In the genomic region with DNA sequence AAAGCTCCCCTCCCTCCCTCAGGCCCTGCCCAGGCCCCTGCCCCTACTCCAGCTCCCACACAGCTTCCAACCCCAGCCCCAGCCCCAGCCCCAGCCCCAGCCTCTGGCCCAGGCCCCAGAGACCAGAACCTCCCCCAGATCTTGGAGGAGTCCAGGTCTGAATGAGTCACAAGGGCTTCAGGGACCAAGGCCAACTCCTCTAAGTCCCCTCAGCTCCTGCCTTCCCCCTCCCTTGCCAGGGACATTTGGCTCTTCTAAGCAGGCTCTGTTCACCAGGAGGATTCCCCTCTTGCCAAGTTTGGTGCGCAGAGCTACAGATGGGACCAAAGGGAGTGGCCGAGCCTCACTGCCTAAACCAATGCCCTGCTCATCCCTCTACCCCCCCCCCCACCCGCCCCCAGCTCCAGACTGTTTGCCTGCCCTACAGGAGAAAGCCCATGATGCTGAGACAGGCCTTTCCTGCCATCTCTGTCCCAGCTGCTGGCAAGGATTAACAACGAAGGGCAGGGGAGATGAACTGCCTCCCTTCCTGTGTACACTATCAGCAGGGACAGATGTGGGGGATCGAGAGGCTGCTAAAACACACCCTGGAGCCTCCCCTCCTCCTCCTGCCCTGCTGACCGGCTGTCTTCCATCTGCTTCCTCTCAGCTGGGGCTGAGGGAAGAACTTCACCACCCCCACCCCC, we compare ENCODE assay signal across 8 mouse cellular contexts. TPM values are rescaled to one million over a fixed set of nuclear protein-coding genes. Genes with fewer than 3 reads are reported as not detected.
DNase-seq lines count a peak whose midpoint lies in the region; ATAC-seq and TF ChIP-seq lines count a peak whose summit lies in the region.

No protein-coding gene starts in this region.

- H3K27me3 ChIP-seq in heart, embryonic 16.5 days (ENCODE audit: control insufficient read depth, insufficient read depth, low read length): no peaks in the 10 kb centered on the region
- no peaks in the 10 kb centered on the region for H3K27me3 ChIP-seq in small intestine, adult 2 months (ENCODE audit: control insufficient read depth, insufficient read depth, low read length)

- DNase-seq in Muller cell, postnatal 12 days (ENCODE audit: inconsistent ontology term): peak; percentile 89
- DNase-seq in c-Kit-positive CD71-positive TER-119-positive erythroid progenitor cells, embryonic 14.5 days (ENCODE audit: low spot score): peak; percentile 77
- DNase-seq in kidney, postnatal 36 days: peak; percentile 49 to 64
- DNase-seq in lung, postnatal 14 days: peak; percentile 67
- no peak for DNase-seq in thymus, postnatal 10 days (ENCODE audit: low spot score in 2 of 2)

- H3K9ac ChIP-seq in heart, embryonic 16.5 days (ENCODE audit: low read length): 0 out of 2 replicates have a peak overlapping the region, but pooled peaks have one; percentile 9

- H3K36me3 ChIP-seq in heart, embryonic 16.5 days (ENCODE audit: control insufficient read depth, insufficient read depth): no peaks in the 10 kb centered on the region
- peaks cover 18% of the 10 kb centered on the region for H3K36me3 ChIP-seq in small intestine, adult 2 months (ENCODE audit: control insufficient read depth, insufficient read depth, low read length)

- ATAC-seq in erythroid progenitor cell, adult 5-6 weeks (replicated peaks; ENCODE audit: low FRiP score, poor library complexity, severe bottlenecking): peak; percentile 91
- peak; percentile 72 for ATAC-seq in heart, embryonic 16.5 days (replicated peaks; ENCODE audit: extremely low read depth, insufficient read depth, low FRiP score)

- TF ChIP-seq CTCF in small intestine, adult 2 months (IDR thresholded peaks at IDR 0.05; ENCODE audit: extremely low read depth, insufficient read length, insufficient replicate concordance, low read depth, low read length): no peak

- no peak overlapping the region for H3K4me3 ChIP-seq in heart, embryonic 16.5 days (ENCODE audit: low read length)
- no peak overlapping the region for H3K4me3 ChIP-seq in small intestine, adult 2 months (ENCODE audit: low read depth, low read length)

- peak overlapping the region; percentile 72 for H3K27ac ChIP-seq in heart, embryonic 16.5 days (ENCODE audit: low read length)
- H3K27ac ChIP-seq in small intestine, adult 2 months (ENCODE audit: insufficient read depth, low read depth, low read length): peak overlapping the region; percentile 40; the same call in 1 of the 2 replicates

- TF ChIP-seq POLR2A in small intestine, adult 2 months (IDR thresholded peaks at IDR 0.05; ENCODE audit: low read depth, low read length): no peak

- peaks cover 38% of the 10 kb centered on the region for H3K4me1 ChIP-seq in heart, embryonic 16.5 days (ENCODE audit: control insufficient read depth, insufficient read depth, low read length)
- no peaks in the 10 kb centered on the region for H3K4me1 ChIP-seq in small intestine, adult 2 months (ENCODE audit: control insufficient read depth, insufficient read depth, insufficient read length, low read length)

- no peaks in the 10 kb centered on the region for H3K9me3 ChIP-seq in heart, embryonic 16.5 days (replicated peaks; ENCODE audit: control insufficient read depth, low read length)

- no peak overlapping the region; the same call in 1 of the 2 replicates for H3K4me2 ChIP-seq in heart, embryonic 16.5 days (ENCODE audit: low read depth, low read length)

- 16% methylated on average over 6 of the region's 6 CpGs for WGBS in heart, embryonic 16.5 days
- 40% methylated on average over 5 of the region's 6 CpGs for WGBS in small intestine, adult 2 months

RNA-seq across cellular contexts. Expression of gene Ccr10, which starts 14.4 kb away (rescaled TPM):
- not detected in 2 replicates for total RNA-seq in erythroid progenitor cell, adult 5-6 weeks (2015; ENCODE audit: low replicate concordance)
- total RNA-seq in erythroid progenitor cell, adult 5-6 weeks (2017; ENCODE audit: low replicate concordance): not detected in 2 replicates
- polyA plus RNA-seq in heart, embryonic 16.5 days (2015; fragmentation: Nextera tagmentation; extraction: Ambion mirVana): 0.16 and 0.60 TPM in 2 replicates
- polyA plus RNA-seq in small intestine, adult 2 months (2012; rRNA removed): 18.4 and 25.7 TPM in 2 replicates

RNA-seq across cellular contexts. Expression of gene Plekhh3, which starts 18.5 kb away (rescaled TPM):
- total RNA-seq in erythroid progenitor cell, adult 5-6 weeks (2015; ENCODE audit: low replicate concordance): not detected in 2 replicates
- total RNA-seq in erythroid progenitor cell, adult 5-6 weeks (2017; ENCODE audit: low replicate concordance): not detected in 2 replicates
- 8.7 and 11.5 TPM in 2 replicates for polyA plus RNA-seq in heart, embryonic 16.5 days (2015; fragmentation: Nextera tagmentation; extraction: Ambion mirVana)
- 33.0 and 84.5 TPM in 2 replicates for polyA plus RNA-seq in small intestine, adult 2 months (2012; rRNA removed)

RNA-seq across cellular contexts. Expression of gene Cntnap1, which starts 19.3 kb away (rescaled TPM):
- not detected in 2 replicates for total RNA-seq in erythroid progenitor cell, adult 5-6 weeks (2015; ENCODE audit: low replicate concordance)
- not detected in 2 replicates for total RNA-seq in erythroid progenitor cell, adult 5-6 weeks (2017; ENCODE audit: low replicate concordance)
- polyA plus RNA-seq in heart, embryonic 16.5 days (2015; fragmentation: Nextera tagmentation; extraction: Ambion mirVana): 0.89 and 1.0 TPM in 2 replicates
- 2.7 and 2.8 TPM in 2 replicates for polyA plus RNA-seq in small intestine, adult 2 months (2012; rRNA removed)

RNA-seq across cellular contexts. Expression of gene Tubg2, which starts 33.9 kb away (rescaled TPM):
- not detected in 2 replicates for total RNA-seq in erythroid progenitor cell, adult 5-6 weeks (2015; ENCODE audit: low replicate concordance)
- total RNA-seq in erythroid progenitor cell, adult 5-6 weeks (2017; ENCODE audit: low replicate concordance): not detected in 2 replicates
- polyA plus RNA-seq in heart, embryonic 16.5 days (2015; fragmentation: Nextera tagmentation; extraction: Ambion mirVana): 3.0 and 3.3 TPM in 2 replicates
- polyA plus RNA-seq in small intestine, adult 2 months (2012; rRNA removed): 1.1 and 2.2 TPM in 2 replicates

RNA-seq across cellular contexts. Expression of gene Ezh1, which starts 36.6 kb away (rescaled TPM):
- 32.3 and 58.4 TPM in 2 replicates for total RNA-seq in erythroid progenitor cell, adult 5-6 weeks (2015; ENCODE audit: low replicate concordance)
- total RNA-seq in erythroid progenitor cell, adult 5-6 weeks (2017; ENCODE audit: low replicate concordance): 43.8 and 53.9 TPM in 2 replicates
- 14.7 and 17.1 TPM in 2 replicates for polyA plus RNA-seq in heart, embryonic 16.5 days (2015; fragmentation: Nextera tagmentation; extraction: Ambion mirVana)
- 7.9 and 20.0 TPM in 2 replicates for polyA plus RNA-seq in small intestine, adult 2 months (2012; rRNA removed)

Comparison
In these comparisons a context has a peak if more than half of its experiments do, and no peak if none do; other contexts are left out.
1. DNase-seq: peak in Muller cell, postnatal 12 days (single experiment), c-Kit-positive CD71-positive TER-119-positive erythroid progenitor cells, embryonic 14.5 days (single experiment), kidney, postnatal 36 days (2 of 2) and lung, postnatal 14 days (single experiment); none in thymus, postnatal 10 days (0 of 2).
2. RNA of gene Ccr10, which starts 14.4 kb away (polyA plus RNA-seq): 18.4 to 25.7 TPM in small intestine, adult 2 months; 0.16 to 0.60 TPM in heart, embryonic 16.5 days; every median in the first group is over 10 times any median in the second.